Mouse (Mus musculus) MEL (cell line): Measurements from ENCODE around the gene Galp. TPM values are rescaled to one million over a fixed set of nuclear protein-coding genes. Genes with fewer than 3 reads are reported as not detected.

Source experiments
- DNase-seq: peaks from one replicate; pipeline ENCODE4 v3.0.0; 2011; ENCODE audit warnings: low read depth, low spot score
- H3K27ac ChIP-seq: 2 replicates; pipeline ENCODE4 v1.5.1; 2012; ENCODE audit warnings: low read depth, mild to moderate bottlenecking, control low read depth, low read length, moderate library complexity; ENCODE audit not compliant: control insufficient read depth
- H3K27me3 ChIP-seq, 2 experiments: fragments of 150-350 bp in 1 of 2; sonication (generic) in 1 of 2; 2 replicates each; pipeline ENCODE4 v1.6.1; 2012; ENCODE audit warnings: low read length in 2 of 2, mild to moderate bottlenecking in 2 of 2, improper control_type of control experiment in 1 of 2, moderate library complexity in 1 of 2; ENCODE audit not compliant: insufficient read depth in 2 of 2, control insufficient read depth in 1 of 2
- H3K36me3 ChIP-seq, 2 experiments: 2 replicates each; pipeline ENCODE4 v1.6.1; 2012 to 2014; ENCODE audit warnings: low read length in 2 of 2, improper control_type of control experiment in 1 of 2, inconsistent platforms in 1 of 2, mild to moderate bottlenecking in 1 of 2; ENCODE audit not compliant: insufficient read depth in 2 of 2, control insufficient read depth in 1 of 2
- H3K4me1 ChIP-seq, 2 experiments: fragments of 150-350 bp in 1 of 2; sonication (generic) in 1 of 2; 2 replicates each; pipeline ENCODE4 v1.6.1; 2012; ENCODE audit warnings: low read length in 2 of 2, improper control_type of control experiment in 1 of 2, mild to moderate bottlenecking in 1 of 2; ENCODE audit not compliant: insufficient read depth in 2 of 2, control insufficient read depth in 1 of 2
- H3K4me3 ChIP-seq, 2 experiments: fragments of 150-350 bp in 1 of 2; sonication (generic) in 1 of 2; 2 replicates each; pipeline ENCODE4 v1.5.1; 2012; ENCODE audit warnings: low read depth in 2 of 2, low read length in 2 of 2, mild to moderate bottlenecking in 2 of 2, moderate library complexity in 2 of 2, control low read depth in 1 of 2, improper control_type of control experiment in 1 of 2; ENCODE audit not compliant: control insufficient read depth in 1 of 2, insufficient read depth in 1 of 2
- H3K79me2 ChIP-seq: 2 replicates; pipeline ENCODE4 v1.6.1; 2012; ENCODE audit warnings: mild to moderate bottlenecking, low read length, moderate library complexity; ENCODE audit not compliant: control insufficient read depth, poor library complexity, insufficient read depth
- H3K9ac ChIP-seq: 2 replicates; pipeline ENCODE4 v1.6.1; 2012; ENCODE audit warnings: low read depth, mild to moderate bottlenecking, control low read depth, low read length, moderate library complexity; ENCODE audit not compliant: control insufficient read depth, poor library complexity, severe bottlenecking
- H3K9me3 ChIP-seq: fragments of 150-350 bp; sonication (generic); replicated peaks from 2 replicates; pipeline ENCODE4 v1.6.1; 2012; ENCODE audit warnings: mild to moderate bottlenecking, low read length, improper control_type of control experiment, moderate library complexity; ENCODE audit not compliant: insufficient read depth
- BHLHE40 ChIP-seq: IDR thresholded peaks from 2 replicates; pipeline ENCODE4 v1.6.1; 2012; ENCODE audit warnings: low read depth, mild to moderate bottlenecking, inconsistent platforms, low read length, improper control_type of control experiment, borderline replicate concordance
- CHD1 ChIP-seq: IDR thresholded peaks from 2 replicates; pipeline ENCODE4 v1.6.1; 2012; ENCODE audit warnings: low read depth, mild to moderate bottlenecking, inconsistent platforms, low read length, improper control_type of control experiment
- CTCF ChIP-seq, 3 experiments: IDR thresholded peaks in 2 of 3; conservative IDR thresholded peaks in 1 of 3; 2 replicates each; pipeline ENCODE4 v1.5.1; 2011 to 2012; ENCODE audit warnings: low read length in 3 of 3, low read depth in 2 of 3, mild to moderate bottlenecking in 2 of 3, improper control_type of control experiment in 1 of 3, inconsistent platforms in 1 of 3, mixed read lengths in 1 of 3, moderate library complexity in 1 of 3; ENCODE audit not compliant: control insufficient read depth in 1 of 3, insufficient read depth in 1 of 3, poor library complexity in 1 of 3, severe bottlenecking in 1 of 3
- E2F4 ChIP-seq: IDR thresholded peaks from 2 replicates; pipeline ENCODE4 v1.6.1; 2011; ENCODE audit warnings: low read depth, low read length, improper control_type of control experiment, borderline replicate concordance
- EP300 ChIP-seq, 2 experiments: IDR thresholded peaks; 2 replicates each; pipeline ENCODE4 v1.6.1; 2011; ENCODE audit warnings: improper control_type of control experiment in 2 of 2, low read length in 2 of 2, low read depth in 1 of 2, mild to moderate bottlenecking in 1 of 2
- MAZ ChIP-seq: IDR thresholded peaks from 2 replicates; pipeline ENCODE4 v1.6.1; 2012; ENCODE audit warnings: low read depth, mild to moderate bottlenecking, inconsistent platforms, low read length, improper control_type of control experiment
- MYC ChIP-seq: IDR thresholded peaks from 2 replicates; pipeline ENCODE4 v1.6.1; 2011; ENCODE audit warnings: low read depth, mild to moderate bottlenecking, low read length, improper control_type of control experiment, moderate library complexity
- NELFE ChIP-seq: IDR thresholded peaks from 2 replicates; pipeline ENCODE4 v1.6.1; 2011; ENCODE audit warnings: low read depth, low read length, improper control_type of control experiment
- NRF1 ChIP-seq: IDR thresholded peaks from 2 replicates; pipeline ENCODE4 v1.6.1; 2014; ENCODE audit warnings: low read depth, mild to moderate bottlenecking, inconsistent platforms, low read length, improper control_type of control experiment, moderate library complexity; ENCODE audit not compliant: poor library complexity, insufficient read depth, severe bottlenecking
- POLR2A ChIP-seq, 2 experiments: IDR thresholded peaks; 2 replicates each; pipeline ENCODE4 v1.6.1; 2011 to 2012; ENCODE audit warnings: low read length in 2 of 2, mild to moderate bottlenecking in 2 of 2, control low read depth in 1 of 2, improper control_type of control experiment in 1 of 2, low read depth in 1 of 2, moderate library complexity in 1 of 2; ENCODE audit not compliant: control insufficient read depth in 1 of 2, insufficient read depth in 1 of 2, poor library complexity in 1 of 2
- POLR2AphosphoS2 ChIP-seq: IDR thresholded peaks from 2 replicates; pipeline ENCODE4 v1.6.1; 2011; ENCODE audit warnings: low read length, improper control_type of control experiment
- RCOR1 ChIP-seq: IDR thresholded peaks from 2 replicates; pipeline ENCODE4 v1.6.1; 2012; ENCODE audit warnings: low read depth, mild to moderate bottlenecking, inconsistent platforms, low read length, improper control_type of control experiment
- UBTF ChIP-seq: IDR thresholded peaks from 2 replicates; pipeline ENCODE4 v1.6.1; 2012; ENCODE audit warnings: low read depth, mild to moderate bottlenecking, inconsistent platforms, low read length, improper control_type of control experiment, moderate library complexity, borderline replicate concordance; ENCODE audit not compliant: insufficient read depth
- USF2 ChIP-seq, 2 experiments: IDR thresholded peaks; 2 replicates each; pipeline ENCODE4 v1.6.1; 2011 to 2012; ENCODE audit warnings: improper control_type of control experiment in 2 of 2, low read length in 2 of 2, borderline replicate concordance in 1 of 2, inconsistent platforms in 1 of 2, low read depth in 1 of 2, mild to moderate bottlenecking in 1 of 2; ENCODE audit not compliant: insufficient read depth in 1 of 2
- ZMIZ1 ChIP-seq: IDR thresholded peaks from 2 replicates; pipeline ENCODE4 v1.6.1; 2012; ENCODE audit warnings: low read depth, mild to moderate bottlenecking, inconsistent platforms, low read length, improper control_type of control experiment, moderate library complexity
- polyA plus RNA-seq, 2 experiments: library from polyadenylated mRNA; stranded (reverse) in 1 of 2; unstranded in 1 of 2; fragments of >175 nt in 1 of 2; fragments of >200 nt in 1 of 2; gene quantifications; 2 replicates each; pipeline versions ENCODE4 v1.2.1 to v1.2.4; 2012; ENCODE audit warnings: low replicate concordance in 2 of 2, low read depth in 1 of 2; ENCODE audit not compliant: insufficient read length in 2 of 2, insufficient read depth in 1 of 2, missing spikeins in 1 of 2
- total RNA-seq: library from RNA; depleted of rRNA; stranded (reverse); fragments of 300-350 nt; gene quantifications from 2 replicates; pipeline ENCODE4 v1.2.3, GENCODE M21; 2012

Gene Galp
- total and polyA plus RNA-seq, 3 experiments, result not detected

DNA sequence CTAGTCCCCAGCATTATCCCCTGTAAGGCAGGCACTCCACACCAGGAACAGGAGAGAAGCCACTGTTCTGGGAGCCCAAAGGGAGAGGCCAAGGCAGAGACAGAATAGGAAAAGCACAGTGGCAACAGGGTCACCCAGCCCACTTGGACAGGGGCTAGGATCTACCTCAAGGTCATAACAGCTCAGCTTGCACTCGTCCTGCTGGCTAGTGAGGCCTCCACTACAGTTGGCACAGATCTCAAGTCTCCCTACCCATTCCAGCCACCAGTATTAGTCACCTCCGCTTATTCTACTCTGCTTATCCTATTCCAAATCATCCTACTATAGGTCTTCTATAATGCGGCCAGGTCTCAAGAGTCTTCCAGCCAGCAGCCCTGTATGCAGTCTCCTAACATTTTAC is 43.8 kb upstream of the Galp start:
- peaks cover 0 to 28% of the 10 kb centered on the region in 2 experiments for H3K4me1 ChIP-seq
- no peak overlapping the region for H3K27ac ChIP-seq
- H3K27me3 ChIP-seq, result no peaks in the 10 kb centered on the region
- H3K9ac ChIP-seq, result no peak overlapping the region
- TF ChIP-seq CHD1 (no peak), CTCF (IDR thresholded peaks at IDR 0.05 in 2 of 3, conservative IDR thresholded peaks at IDR 0.05 in 1 of 3; ENCODE audit: control insufficient read depth in 1 of 3, insufficient read depth in 1 of 3, low read depth in 2 of 3, low read length in 3 of 3, poor library complexity in 1 of 3, severe bottlenecking in 1 of 3) (no peak), EP300 (IDR thresholded peaks at IDR 0.05; ENCODE audit: low read depth in 1 of 2, low read length in 2 of 2) (no peak), BHLHE40 (no peak), USF2 (IDR thresholded peaks at IDR 0.05; ENCODE audit: borderline replicate concordance in 1 of 2, insufficient read depth in 1 of 2, low read depth in 1 of 2, low read length in 2 of 2) (no peak), POLR2AphosphoS2 (no peak)
- H3K9me3 ChIP-seq, result no peaks in the 10 kb centered on the region
- peaks cover 0 to 12% of the 10 kb centered on the region in 2 experiments; a peak in 2 of 4 replicates for H3K36me3 ChIP-seq
- H3K4me3 ChIP-seq, result no peak overlapping the region
- no peak for DNase-seq
- H3K79me2 ChIP-seq, result peaks cover 70% of the 10 kb centered on the region

DNA sequence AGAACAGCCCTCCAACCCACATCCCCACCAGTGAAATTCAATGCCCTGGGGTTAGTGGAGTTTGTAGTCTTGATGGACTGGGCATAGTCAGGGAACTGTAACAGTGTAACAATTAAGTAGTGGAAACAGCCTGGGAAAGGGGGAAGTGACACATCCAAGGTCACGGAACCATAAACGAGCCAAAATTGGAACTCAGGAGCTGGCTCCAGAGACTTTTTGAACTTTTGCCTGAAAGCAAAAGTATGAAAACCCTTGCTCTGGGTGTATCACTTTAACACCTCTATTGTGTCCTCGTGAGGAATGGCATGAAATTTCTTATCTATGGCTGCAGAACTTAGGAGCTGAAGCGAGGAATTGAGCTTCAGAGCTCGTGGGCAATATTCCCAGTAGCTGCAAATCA is 42.7 kb upstream of the Galp start:
- Histone ChIP-seq H3K9me3 (no peaks in the 10 kb centered on the region), H3K79me2 (peaks cover 60% of the 10 kb centered on the region), H3K36me3 (peaks cover 0 to 12% of the 10 kb centered on the region in 2 experiments; a peak in 2 of 4 replicates), H3K27me3 (no peaks in the 10 kb centered on the region), H3K27ac (no peak overlapping the region), H3K4me3 (no peak overlapping the region), H3K4me1 (peaks cover 0 to 26% of the 10 kb centered on the region in 2 experiments), H3K9ac (peak overlapping the region; percentile 99)
- no peak for DNase-seq
- TF ChIP-seq CTCF (IDR thresholded peaks at IDR 0.05 in 2 of 3, conservative IDR thresholded peaks at IDR 0.05 in 1 of 3; ENCODE audit: control insufficient read depth in 1 of 3, insufficient read depth in 1 of 3, low read depth in 2 of 3, low read length in 3 of 3, poor library complexity in 1 of 3, severe bottlenecking in 1 of 3), result no peak
- no peak for TF ChIP-seq MAZ
- no peak for TF ChIP-seq UBTF

DNA sequence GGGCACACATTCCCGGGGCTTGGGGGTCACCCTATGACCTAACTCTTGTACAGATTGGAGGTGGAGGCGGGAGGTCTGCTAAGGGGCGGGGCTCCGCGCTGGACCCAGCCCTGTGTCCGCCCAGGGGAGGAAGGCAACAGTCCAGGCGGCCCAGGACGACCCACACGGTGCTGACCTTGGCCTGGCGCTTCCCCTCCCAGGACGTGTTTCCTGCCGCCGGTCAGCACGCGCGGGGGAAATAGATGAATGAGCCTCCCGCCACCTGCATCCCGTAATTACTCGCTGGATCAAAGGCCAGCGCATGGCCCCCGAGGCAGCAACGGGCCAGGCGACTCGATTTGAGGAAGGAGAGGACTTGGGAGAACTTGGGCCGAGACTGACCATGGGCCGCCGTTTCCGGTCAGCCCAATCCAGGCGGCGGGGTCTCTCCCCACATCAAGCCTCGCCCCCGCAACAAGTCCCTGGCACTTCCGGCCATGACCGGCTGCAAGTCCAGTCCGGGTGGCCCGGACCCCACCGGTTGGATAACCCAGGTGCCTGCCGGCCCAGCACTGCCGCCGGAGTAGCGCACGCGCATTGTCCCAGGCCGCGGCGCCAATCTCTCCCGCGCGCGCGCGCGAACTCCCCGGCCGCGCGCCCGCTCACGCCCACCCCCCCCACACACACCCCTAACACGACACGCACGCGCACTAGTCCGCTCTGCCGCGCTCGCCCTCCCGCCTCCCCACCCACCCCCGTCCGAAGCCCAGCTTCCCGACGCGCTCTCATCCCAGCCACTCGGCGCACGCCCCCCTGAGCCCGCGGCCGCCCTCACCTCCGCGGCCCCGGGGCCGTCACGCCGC is 41.6 kb upstream of the Galp start:
- Histone ChIP-seq H3K36me3 (peaks cover 0 to 12% of the 10 kb centered on the region in 2 experiments; a peak in 2 of 4 replicates), H3K79me2 (peaks cover 50% of the 10 kb centered on the region), H3K27ac (peak overlapping the region; percentile 76), H3K27me3 (no peaks in the 10 kb centered on the region), H3K4me3 (peak overlapping the region; percentile 79 to 99), H3K9me3 (no peaks in the 10 kb centered on the region), H3K9ac (peak overlapping the region; percentile 99), H3K4me1 (peaks cover 0 to 26% of the 10 kb centered on the region in 2 experiments)
- DNase-seq, result peak; percentile 91
- TF ChIP-seq E2F4 (peak; percentile 55; the same call in 1 of the 2 replicates), MYC (peak; percentile 10; the same call in 1 of the 2 replicates), ZMIZ1 (no peak), NELFE (peak; percentile 33), MAZ (0 out of 2 replicates have a peak, but pooled peaks have one; percentile 16), POLR2A (IDR thresholded peaks at IDR 0.05; ENCODE audit: control insufficient read depth in 1 of 2, insufficient read depth in 1 of 2, low read depth in 1 of 2, low read length in 2 of 2, poor library complexity in 1 of 2) (peak; percentile 48 to 55; a peak in 2 of 4 replicates), RCOR1 (no peak), NRF1 (peak; percentile 80)
